Mouse (Mus musculus): Measurements from ENCODE around the gene Tmem189.
A peak's percentile ranks its signal among the peaks of the same experiment; 100 is the strongest.
"Not testable (repeated sequence)": the region's sequence is repeated elsewhere in the genome, so short reads cannot be mapped to it uniquely, and the experiment has no call there.

The Tmem189 gene

DNA sequence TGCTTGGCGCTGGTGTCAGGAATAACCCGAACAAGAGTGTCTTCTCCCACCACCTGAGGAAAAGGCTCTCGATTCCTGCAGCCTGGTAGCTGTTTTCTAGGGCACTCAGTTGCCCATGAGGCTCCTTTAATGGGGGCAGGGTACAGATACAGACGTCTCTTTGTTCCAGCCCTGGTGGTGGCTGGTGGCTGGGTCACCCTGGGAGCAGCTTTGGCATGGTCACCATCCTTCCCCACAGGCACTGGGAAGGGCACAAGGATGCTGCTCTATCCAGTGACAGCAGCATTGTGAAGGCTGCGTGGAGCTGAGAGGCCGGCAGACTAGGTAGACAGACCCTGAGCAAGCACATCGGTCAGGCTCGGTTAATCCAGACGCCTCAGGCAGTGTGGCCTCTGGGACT, 38.0 kb downstream of the Tmem189 start:
- no peak for DNase-seq (ENCODE audit: low read depth, low spot score)

DNA sequence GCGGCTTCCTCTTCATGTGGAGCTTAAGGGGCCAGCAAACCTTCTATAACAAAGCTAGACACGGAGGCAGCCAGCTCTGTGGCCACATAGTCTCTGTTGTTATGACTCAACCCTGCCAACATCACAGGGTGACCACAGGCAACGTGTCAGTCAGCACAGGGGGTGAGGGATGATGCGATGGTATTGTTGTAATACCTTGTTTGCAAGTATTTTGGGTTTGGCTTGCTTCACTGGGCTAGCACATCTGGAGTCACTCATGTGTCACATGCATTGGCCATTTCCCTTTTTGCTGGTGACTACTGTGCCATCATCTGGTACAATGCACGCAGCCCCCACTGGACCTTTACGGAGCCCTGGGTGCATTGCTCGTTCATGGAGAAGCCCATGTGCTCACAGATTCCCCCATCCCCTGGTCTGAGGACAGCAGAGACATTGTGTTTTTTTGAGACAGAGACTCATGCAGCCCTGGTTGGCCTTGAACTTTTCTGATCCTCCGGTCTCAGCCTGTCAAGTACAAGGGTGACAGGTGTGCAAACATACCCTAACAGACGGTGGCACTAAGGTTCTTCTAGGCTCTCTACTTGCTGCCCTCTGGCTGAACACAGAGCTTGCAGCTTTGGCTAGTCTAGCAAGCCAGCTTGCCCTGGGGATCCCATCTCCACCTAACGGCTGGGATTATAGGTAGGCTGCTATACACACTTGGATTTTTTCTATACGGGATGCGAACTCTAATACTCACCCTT, 40.2 kb downstream of the Tmem189 start:
- no peak for DNase-seq (ENCODE audit: low read depth, low spot score)

DNA sequence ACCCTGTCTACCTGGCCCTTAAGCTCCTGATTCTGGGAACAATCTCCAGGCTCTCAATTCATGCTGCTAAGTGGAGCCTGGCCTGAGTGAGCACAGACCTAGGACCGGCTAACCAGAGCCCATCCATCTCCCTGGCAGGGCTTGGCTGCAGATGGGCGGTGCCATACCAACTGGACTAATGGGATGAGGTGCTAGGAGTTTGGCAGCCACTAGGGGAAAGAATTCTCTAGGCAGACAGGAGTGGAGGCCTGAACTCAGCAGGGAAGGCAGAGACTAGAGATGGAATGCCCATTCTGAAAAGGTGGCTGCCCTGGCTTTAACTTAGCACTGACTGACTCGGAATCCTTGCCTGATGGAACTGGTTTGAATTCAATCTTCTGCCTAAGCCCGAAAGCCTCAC, 43.2 kb downstream of the Tmem189 start:
- DNase-seq (ENCODE audit: low read depth, low spot score), result peak; percentile 59

DNA sequence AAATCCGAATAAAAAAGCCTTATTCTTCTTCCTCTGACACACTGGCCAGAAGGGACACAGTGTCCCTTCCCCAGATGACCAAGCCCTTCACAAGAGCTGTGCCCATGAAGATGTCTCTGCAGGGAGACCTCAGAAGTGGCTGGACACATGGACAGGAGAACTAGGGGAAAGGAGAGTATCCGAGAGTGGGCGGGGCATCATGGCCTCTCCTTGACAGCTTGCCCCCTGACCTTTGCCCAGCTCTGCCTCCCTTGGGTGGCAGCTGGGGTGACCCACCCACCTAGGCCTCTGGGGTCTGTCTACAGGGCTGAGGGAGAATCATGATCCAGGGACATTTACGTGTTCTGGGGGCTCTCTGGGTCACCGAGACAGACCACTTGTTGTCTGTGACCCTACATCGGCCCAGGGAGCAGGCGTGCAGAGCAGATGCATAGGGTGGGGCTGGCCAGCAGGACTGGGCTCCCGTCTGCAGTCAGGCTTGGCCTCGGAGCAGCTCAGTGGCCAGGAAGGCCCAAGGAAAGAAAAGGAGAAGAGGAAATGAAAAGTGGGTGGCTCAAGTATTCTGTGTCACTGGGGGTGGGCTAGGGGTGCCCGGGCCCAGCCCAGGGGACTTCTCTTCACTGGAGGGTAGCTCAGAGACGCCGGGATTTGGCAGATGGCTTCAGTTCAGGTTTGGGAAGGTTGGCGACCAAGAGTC, 46.1 kb downstream of the Tmem189 start:
- not testable (repeated sequence) for DNase-seq (ENCODE audit: low read depth, low spot score)

DNA sequence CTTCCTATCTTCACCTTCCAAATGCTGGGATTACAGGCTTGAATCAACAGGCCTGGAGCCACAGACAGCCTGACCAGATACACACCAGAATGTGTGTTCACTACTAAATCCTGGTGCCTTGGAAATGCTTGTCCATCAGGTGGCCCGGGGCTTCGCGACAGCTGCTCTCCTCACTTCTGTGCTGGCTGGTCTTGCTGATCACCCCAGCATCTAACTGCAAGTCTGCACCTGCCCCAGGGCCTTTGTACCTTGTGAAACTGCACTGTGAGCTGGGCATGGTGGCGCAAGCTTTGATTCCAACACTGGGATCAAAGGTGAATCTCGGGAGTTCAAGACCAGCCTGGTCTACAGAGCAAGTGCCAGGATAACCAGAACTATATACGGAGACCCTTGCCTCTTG, 47.5 kb downstream of the Tmem189 start:
- DNase-seq (ENCODE audit: low read depth, low spot score), result no peak

DNA sequence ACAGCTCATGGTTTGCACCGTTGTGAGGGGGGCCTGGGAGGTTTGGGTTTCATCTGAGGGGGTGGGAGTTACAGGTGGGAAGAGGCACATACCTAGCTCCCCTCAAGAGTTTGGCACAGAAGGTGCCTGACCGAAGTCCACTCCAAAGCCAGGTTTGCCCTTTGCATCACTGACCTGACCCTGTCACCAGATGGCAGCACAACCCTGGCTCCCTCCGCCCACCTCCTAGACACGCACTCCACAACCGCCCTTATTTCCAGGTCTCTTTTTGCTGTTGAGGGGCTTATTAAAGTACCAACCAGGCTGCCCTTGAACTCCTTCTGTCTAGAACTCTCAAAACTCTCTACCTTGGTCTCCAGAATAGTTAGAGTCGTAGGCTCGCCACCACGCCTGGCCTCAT, 48.3 kb downstream of the Tmem189 start:
- DNase-seq (ENCODE audit: low read depth, low spot score), result no peak

DNA sequence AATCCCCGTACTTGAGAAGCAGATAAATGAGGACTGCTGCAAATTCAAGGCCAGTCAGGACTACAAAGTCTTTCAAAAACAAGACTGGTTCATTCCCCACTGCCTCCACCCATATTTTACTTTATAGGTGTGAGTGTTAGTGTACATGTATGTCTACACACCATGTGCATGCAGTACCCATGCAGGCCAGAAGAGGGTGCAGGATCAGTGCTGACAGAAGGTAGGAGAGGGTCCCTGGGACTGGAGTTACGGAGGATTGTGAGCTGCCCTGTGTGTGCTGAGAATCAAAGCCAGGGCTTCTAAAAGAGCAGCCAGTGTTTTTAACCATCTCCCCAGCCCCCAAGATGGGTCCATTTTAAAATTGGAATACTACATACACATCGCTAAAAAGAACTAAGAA, 49.3 kb downstream of the Tmem189 start:
- DNase-seq (ENCODE audit: low read depth, low spot score), result peak; percentile 77

DNA sequence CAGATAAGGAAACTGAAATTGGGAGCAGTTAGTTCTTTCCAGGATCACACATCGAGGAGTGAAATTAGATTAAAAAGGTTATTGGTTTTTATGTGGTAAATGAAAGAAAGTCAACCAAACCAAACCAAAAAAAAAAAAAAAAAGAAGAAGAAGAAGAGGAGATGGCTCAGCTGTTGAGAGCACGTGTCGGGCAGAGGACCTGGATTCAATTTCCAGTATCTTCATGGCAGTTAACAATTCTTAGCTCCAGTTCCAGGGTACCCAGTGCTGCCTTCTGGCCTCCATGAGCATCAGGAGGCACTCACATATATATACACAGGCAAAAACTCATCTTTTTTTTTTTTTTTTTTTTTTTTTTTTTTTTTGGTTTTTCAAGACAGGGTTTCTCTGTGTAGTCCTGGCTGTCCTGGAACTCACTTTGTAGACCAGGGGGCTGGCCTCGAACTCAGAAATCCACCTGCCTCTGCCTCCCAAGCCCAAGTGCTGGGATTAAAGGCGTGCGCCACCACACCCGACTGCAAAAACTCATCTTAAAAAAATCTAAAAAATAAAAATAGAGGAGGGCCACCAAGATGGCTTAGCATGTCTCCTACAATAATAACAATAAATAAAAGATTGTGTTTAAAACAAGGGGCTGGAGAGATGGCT, 54.6 kb downstream of the Tmem189 start:
- no peak for DNase-seq (ENCODE audit: low read depth, low spot score)

DNA sequence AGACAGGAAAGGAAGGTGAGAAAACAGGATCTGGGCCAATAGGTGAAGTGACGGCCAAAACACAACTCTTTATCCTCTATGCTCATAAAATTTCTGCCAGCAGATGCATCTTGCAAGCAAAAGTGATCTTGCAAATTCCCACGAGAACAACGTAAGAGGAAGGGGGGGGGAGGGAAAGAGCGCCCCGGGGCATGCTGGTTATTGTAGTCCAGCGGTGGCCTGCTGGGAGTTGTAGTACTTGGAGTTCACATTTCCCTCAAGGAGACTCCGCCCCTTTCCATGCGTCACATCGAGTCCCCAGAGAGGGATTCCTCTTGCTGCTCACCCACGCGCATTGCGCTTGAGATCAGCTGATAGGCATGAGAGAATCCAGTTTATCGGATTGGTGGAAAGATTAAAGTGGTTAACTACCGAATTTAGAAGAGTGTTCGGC, 55.3 kb downstream of the Tmem189 start:
- peak; percentile 100 for DNase-seq (ENCODE audit: low read depth, low spot score)

DNA sequence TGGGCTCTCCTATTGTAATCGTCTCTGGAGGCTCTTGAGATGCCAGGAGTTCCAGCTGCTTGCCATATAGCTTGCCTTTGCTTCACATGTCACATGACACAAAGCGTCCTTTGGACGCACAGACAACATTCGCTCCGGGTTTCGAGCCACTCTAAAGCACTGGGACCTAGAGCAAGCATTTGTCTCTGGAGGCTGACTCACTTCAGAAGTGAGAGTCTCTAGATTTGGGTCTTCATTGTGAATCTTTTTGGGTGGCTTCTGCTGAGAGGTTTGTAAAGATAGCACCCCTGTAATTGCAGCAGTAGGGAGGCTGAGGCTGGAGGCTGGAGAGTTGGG, 56.1 kb downstream of the Tmem189 start:
- DNase-seq (ENCODE audit: low read depth, low spot score), result no peak

DNA sequence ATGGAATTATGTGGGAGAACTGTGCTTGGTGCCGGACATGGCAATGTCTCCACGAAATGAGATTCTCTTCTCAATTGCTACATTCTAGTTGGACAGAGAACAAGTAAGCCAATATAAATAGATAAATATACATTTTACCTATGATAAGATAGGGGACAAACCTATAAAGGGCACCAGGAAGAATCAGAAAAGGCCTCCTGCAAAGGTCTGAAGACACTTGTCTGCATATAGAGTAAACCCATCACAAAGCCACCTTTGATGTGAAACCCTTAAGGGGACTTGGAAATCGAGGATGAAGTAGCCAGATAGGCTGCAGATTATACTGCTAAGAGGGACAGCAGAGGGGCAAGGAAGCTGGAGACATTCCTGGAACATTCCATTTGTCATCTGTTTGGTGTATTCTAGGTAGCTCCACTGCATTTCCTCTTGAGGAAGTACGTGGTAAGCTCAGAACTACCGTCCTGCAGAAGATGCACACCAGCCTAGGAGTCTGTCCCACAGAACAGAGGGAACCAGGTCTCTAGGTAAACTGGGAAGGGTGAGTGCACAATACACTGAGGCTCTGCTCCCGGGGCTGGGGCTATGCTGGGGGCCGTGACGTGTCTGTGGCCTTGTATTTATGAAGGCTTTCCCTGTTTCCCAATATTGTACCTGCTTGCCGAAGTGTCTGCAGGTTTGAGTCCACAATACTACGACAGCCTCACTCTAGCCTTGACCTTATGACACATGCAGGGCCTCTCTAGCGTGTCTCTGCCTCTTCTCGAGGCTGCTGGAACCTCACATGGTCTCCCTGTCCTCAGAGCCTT, 56.7 kb downstream of the Tmem189 start:
- DNase-seq (ENCODE audit: low read depth, low spot score), result no peak

DNA sequence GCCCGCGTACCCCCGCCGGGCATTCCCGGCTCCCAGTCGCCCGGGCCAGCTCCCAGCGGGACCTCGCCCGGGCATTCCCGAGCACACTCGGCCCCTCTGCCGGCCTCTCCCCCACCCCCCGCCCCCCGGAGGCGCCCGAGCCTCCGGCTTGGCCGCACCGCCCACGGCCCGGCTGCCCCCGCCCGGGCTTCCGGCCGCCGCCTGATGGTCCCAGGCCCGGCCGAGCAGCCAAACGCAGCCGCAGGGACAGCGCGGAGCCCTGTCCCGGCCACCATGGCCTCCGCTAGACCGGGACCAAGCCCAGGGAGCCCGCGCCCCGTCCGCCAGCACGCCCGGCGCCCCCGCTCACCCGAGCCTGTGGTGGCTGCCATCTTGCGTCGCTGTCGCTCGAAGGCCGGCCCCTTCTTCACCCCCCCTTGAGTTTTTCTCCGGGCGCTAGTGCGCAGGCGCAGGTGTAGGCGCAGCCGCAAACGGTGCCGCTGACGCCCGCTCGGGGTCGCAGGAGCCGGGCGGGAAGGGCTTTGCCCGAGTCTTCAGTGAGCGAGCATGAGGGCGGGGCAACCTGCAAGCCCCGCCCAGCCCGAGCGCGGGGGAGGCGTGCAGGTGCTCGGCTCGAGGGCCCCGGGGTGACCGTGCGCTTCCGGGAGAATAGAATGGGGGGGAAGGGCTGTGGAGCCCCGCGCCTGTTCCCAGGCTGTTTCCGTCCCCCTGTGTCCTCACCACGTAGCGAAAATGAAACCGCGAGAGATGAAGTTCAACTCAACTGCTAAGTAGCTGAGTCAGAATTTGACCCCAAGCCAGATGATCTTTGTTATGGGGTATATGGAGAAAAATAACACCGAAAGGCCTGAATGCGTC, 57.8 kb downstream of the Tmem189 start, which contains the start of gene Ube2v1:
TSS of gene Ube2v1 (minus strand) at position 505 of the 858 bp plus-strand sequence.
- peak; percentile 97 for DNase-seq (ENCODE audit: low read depth, low spot score)

DNA sequence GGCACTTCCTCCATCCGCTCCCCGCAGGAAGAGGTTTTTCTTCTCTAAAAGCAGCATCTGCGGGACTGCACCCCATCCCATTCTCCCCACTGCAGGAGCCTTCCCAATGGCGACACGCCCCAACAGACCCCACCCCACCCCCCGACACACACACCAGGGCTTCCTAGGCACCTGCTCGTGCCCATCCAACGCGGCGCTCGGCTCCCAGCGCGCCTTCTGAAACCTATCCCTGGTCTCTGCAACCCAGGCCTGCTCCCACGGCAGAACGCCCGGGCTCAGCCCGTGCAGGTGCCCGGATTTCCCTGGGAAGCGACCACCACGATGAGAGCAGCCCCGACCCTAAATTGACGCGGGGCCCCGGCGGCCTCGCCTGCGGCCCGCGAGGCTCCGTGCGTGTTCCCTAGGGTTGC, 58.4 kb downstream of the Tmem189 start:
- peak; percentile 57 for DNase-seq (ENCODE audit: low read depth, low spot score)

DNA sequence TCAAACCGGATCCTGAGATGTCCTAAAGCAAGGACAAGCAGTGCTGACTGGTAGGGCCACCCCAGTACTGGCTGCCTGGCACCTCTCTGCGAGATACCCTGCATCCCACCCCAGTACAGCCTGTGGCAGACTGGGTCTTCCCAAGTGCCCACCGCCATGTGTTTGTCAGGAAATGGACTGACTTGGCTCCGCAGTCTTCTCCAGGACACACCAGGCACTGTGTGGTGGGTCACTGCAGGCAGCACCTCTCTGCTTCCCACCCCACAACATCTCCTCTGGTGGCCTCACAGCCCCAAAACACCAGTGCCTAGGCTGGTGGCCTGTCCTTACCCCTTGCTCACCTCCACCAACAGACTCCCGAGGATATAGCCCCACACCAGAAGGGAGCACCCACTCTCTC, 59.2 kb downstream of the Tmem189 start:
- no peak for DNase-seq (ENCODE audit: low read depth, low spot score)

DNA sequence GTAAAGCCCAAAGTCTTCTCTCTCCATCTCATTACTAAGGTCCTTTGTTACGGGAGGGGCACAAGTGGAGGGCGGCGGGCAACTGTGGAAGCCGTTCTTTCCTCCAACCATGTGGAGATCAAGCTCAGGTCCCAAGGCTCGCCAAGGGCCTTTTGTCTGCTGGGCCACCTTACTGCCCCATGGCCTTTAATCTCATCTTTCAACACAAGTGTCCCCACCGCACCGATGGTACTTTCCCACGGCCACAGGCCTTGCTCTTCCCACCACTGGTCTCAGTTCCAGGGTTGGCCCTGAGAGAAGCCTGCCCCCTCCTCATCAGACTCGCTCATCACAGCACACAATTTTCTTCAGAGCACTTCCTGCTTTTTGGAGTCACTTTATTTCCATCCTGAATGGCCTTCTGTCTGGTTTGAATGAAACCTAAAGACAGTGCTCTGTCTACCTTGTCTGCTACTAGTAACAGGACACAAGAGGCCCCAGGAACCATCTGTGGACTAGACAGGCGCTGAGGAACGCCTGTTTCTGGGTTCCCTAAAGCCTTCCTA, 59.9 kb downstream of the Tmem189 start:
- DNase-seq (ENCODE audit: low read depth, low spot score), result no peak

DNA sequence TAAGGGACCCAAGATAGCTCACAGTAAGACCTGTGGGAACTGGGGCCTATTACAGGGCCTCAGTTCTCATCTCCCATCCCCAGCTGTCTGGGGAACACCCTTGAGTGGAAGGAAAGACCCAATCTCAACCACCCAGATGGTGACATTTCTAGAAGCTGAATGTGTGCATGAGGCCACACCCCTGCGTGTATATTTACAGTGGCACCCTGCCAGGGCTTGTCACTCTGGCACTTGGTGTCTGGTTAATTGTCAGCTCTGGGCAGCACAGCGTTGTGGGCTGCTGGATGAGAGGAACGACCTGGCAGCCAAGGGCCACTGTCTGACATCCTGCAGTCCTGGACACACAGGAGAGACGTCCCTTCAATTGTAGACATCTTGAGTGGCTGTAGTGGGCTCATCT, 60.8 kb downstream of the Tmem189 start:
- DNase-seq (ENCODE audit: low read depth, low spot score), result no peak

DNA sequence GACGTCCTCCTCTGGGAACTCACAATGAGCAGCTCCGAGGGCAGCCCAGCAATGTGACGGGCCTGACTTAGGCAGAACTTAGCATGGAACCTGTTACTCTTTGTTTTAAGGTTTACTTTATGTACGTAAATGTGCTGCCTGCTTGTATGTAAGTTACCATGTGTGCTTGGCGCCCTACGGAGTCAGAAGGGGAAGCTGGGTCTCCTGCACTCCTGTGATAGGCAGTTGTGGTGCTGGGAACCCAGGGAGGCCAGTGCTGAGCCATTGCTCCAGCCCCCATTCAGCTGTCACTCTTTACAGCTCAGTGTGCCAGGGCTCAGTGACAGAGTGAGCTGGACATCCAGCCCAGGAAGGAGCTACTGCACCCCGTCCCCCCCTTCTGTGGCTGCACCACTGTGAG, 62.6 kb downstream of the Tmem189 start:
- DNase-seq (ENCODE audit: low read depth, low spot score), result no peak

DNA sequence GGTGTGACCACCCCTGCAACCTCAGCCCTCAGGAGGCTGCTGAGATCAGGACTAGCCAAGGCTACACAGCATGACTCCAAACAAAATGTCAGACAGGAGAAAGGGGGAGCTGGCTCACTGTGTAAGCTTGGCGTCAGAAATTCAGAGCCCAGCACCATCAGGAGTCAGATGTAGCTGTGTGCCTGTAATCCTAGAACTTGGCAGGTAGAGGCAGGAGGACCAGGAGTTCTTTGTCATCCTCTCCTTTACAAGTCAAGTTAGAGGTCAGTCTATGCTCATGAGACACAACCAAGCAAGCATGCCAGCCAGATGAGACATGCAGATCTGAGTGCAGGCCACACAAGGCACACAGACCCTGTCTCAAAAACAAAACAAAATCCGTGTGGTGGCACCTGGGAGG, 64.0 kb downstream of the Tmem189 start:
- peak; percentile 50 for DNase-seq (ENCODE audit: low read depth, low spot score)

DNA sequence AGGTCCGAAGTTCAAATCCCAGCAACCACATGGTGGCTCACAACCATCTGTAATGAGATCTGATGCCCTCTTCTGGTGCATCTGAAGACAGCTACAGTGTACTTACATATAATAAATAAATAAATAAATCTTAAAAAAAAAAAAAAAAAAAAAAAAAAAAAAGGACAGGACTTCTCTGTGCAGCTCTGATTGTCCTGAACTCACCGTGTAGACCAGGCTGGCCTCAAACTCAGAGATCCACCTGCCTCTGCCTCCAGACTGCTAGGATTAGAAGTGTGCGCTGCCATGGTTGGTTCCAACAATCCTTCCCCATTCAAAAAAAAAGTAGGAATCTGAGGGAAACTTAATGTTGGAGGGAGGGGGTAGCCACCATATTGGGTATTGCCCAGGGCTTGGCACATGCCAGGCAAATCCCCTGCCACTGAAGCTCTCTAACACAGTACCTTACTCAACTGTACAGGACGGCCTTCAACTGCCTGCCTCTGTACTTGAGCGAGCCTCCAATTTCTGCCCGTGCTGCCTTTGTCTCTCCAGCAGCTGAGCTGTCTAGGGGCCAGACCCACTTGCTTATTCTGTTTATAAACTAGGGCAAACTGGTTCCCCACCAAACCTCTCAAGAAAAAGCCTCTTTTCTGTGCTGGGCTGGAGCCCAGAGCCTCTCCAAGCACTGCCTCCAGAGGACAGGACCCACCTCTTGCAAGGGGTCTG, 65.1 kb downstream of the Tmem189 start:
- no peak for DNase-seq (ENCODE audit: low read depth, low spot score)

DNA sequence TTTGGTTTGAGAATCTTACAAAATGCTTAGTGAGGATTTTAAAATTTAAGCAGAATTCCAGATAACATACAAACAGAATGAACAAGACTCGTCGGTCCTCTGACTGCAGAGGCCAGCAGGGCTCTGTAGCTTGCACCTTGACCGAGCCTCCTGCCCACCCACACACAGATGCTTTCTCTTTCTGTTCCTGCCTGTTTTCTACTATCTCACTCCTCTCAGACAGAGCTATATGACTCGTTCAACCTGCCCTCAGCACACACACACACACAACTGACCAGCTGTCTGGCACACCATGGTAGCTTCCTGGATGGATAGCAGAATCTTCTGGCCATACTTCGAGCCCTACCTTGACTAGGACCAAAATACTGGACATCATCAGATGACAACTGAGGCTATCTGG, 66.7 kb downstream of the Tmem189 start:
- DNase-seq (ENCODE audit: low read depth, low spot score), result no peak

Measured in R1 (cell line).